In genomic region chr2:161332653-161333052, GRCm38 (mm10) we compare ENCODE assay signal across 10 mouse cellular contexts.
A peak's percentile ranks its signal among the peaks of the same experiment; 100 is the strongest.
DNase-seq lines count a peak whose midpoint lies in the region; ATAC-seq and TF ChIP-seq lines count a peak whose summit lies in the region.
"Had no signal": no experiment of that assay in that cellular context is flagged by ENCODE, and none has a peak within 500 bp of the region (broad histone marks: within the 10 kb centered on the region; RNA-seq: fewer than 3 reads in every experiment).

No protein-coding gene starts in this region.

- no peaks in the 10 kb centered on the region for H3K27me3 ChIP-seq in forebrain, embryonic 13.5 days
- H3K27me3 ChIP-seq in forebrain, embryonic 11.5 days (ENCODE audit: control insufficient read depth, insufficient read depth, low read length) = no peaks in the 10 kb centered on the region
- H3K27me3 ChIP-seq in midbrain, postnatal 0 days (ENCODE audit: insufficient read depth, low read length) = peaks cover 4% of the 10 kb centered on the region; the same call in 1 of the 2 replicates
- H3K27me3 ChIP-seq: limb, embryonic 13.5 days had no signal

- no peak for DNase-seq in forebrain, embryonic 11.5 days (ENCODE audit: low spot score)
- peak; percentile 8 for DNase-seq in lung, postnatal 10 days
- no peak for DNase-seq in lung, postnatal 14 days
- DNase-seq in kidney, adult 18-20 months = peak; percentile 23
- peak; percentile 86 for DNase-seq in midbrain, postnatal 0 days (ENCODE audit: low spot score)
- DNase-seq in right cerebral cortex, postnatal 36 days (ENCODE audit: low spot score in 2 of 2) = no peak
- DNase-seq in layer of hippocampus, postnatal 10 days (ENCODE audit: low spot score in 2 of 2) = no peak

- 0 out of 2 replicates have a peak, but pooled peaks cover 2% of the 10 kb centered on the region for H3K9me3 ChIP-seq in forebrain, embryonic 13.5 days (replicated peaks)
- 0 out of 2 replicates have a peak, but pooled peaks cover 3% of the 10 kb centered on the region for H3K9me3 ChIP-seq in forebrain, embryonic 11.5 days (ENCODE audit: control insufficient read depth, low read length)
- no peaks in the 10 kb centered on the region for H3K9me3 ChIP-seq in midbrain, postnatal 0 days (ENCODE audit: low read length)
- H3K9me3 ChIP-seq: embryonic facial prominence, embryonic 15.5 days; limb, embryonic 13.5 days had no signal

- peaks cover 6% of the 10 kb centered on the region for H3K4me1 ChIP-seq in forebrain, embryonic 13.5 days
- 0 out of 2 replicates have a peak, but pooled peaks cover 4% of the 10 kb centered on the region for H3K4me1 ChIP-seq in forebrain, embryonic 11.5 days (replicated peaks; ENCODE audit: control insufficient read depth, insufficient read depth, low read length)
- H3K4me1 ChIP-seq in midbrain, postnatal 0 days (ENCODE audit: insufficient read depth, low read length) = no peaks in the 10 kb centered on the region

- no peaks in the 10 kb centered on the region for H3K36me3 ChIP-seq in forebrain, embryonic 13.5 days (ENCODE audit: poor library complexity, severe bottlenecking)
- no peaks in the 10 kb centered on the region for H3K36me3 ChIP-seq in forebrain, embryonic 11.5 days (ENCODE audit: control insufficient read depth, insufficient read depth, low read length)
- H3K36me3 ChIP-seq in midbrain, postnatal 0 days (ENCODE audit: insufficient read depth, low read length) = no peaks in the 10 kb centered on the region
- H3K36me3 ChIP-seq: embryonic facial prominence, embryonic 15.5 days; limb, embryonic 13.5 days had no signal

- H3K4me3 ChIP-seq in forebrain, embryonic 13.5 days = no peak overlapping the region
- no peak overlapping the region for H3K4me3 ChIP-seq in forebrain, embryonic 11.5 days (ENCODE audit: low read depth, low read length)
- H3K4me3 ChIP-seq in midbrain, postnatal 0 days (ENCODE audit: low read depth, low read length) = no peak overlapping the region
- H3K4me3 ChIP-seq: embryonic facial prominence, embryonic 15.5 days; limb, embryonic 13.5 days had no signal

- peak; percentile 36; the same call in 1 of the 2 replicates for ATAC-seq in forebrain, embryonic 13.5 days
- ATAC-seq in forebrain, embryonic 11.5 days (replicated peaks; ENCODE audit: low FRiP score) = no peak; the same call in 1 of the 2 replicates
- no peak for ATAC-seq in midbrain, postnatal 0 days (ENCODE audit: low FRiP score)

- no peak overlapping the region for H3K4me2 ChIP-seq in forebrain, embryonic 13.5 days
- no peak overlapping the region for H3K4me2 ChIP-seq in forebrain, embryonic 11.5 days (ENCODE audit: low read depth, low read length, severe bottlenecking)
- H3K4me2 ChIP-seq in midbrain, postnatal 0 days (ENCODE audit: low read depth, low read length, poor library complexity, severe bottlenecking) = no peak overlapping the region
- H3K4me2 ChIP-seq: embryonic facial prominence, embryonic 15.5 days; limb, embryonic 13.5 days had no signal

- TF ChIP-seq CTCF in midbrain, postnatal 0 days (IDR thresholded peaks at IDR 0.05) = no peak

- no peak overlapping the region for H3K27ac ChIP-seq in forebrain, embryonic 13.5 days
- no peak overlapping the region for H3K27ac ChIP-seq in forebrain, embryonic 11.5 days (ENCODE audit: low read depth, low read length)
- no peak overlapping the region for H3K27ac ChIP-seq in midbrain, postnatal 0 days (ENCODE audit: low read depth, low read length)
- H3K27ac ChIP-seq: embryonic facial prominence, embryonic 15.5 days; limb, embryonic 13.5 days had no signal

- no peak overlapping the region for H3K9ac ChIP-seq in forebrain, embryonic 13.5 days
- H3K9ac ChIP-seq in forebrain, embryonic 11.5 days (ENCODE audit: low read length) = no peak overlapping the region
- no peak overlapping the region for H3K9ac ChIP-seq in midbrain, postnatal 0 days (replicated peaks; ENCODE audit: low read length, poor library complexity, severe bottlenecking)
- H3K9ac ChIP-seq: embryonic facial prominence, embryonic 15.5 days; limb, embryonic 13.5 days had no signal

- 20% methylated on average over 2 of the region's 2 CpGs for WGBS in forebrain, embryonic 13.5 days
- 26% methylated on average over 2 of the region's 2 CpGs for WGBS in forebrain, embryonic 11.5 days
- 30% methylated on average over 2 of the region's 2 CpGs for WGBS in midbrain, postnatal 0 days

Comparison
In these comparisons a context has a peak if more than half of its experiments do, and no peak if none do; other contexts are left out.
1. DNase-seq: peak in lung, postnatal 10 days (single experiment), kidney, adult 18-20 months (single experiment) and midbrain, postnatal 0 days (single experiment); none in forebrain, embryonic 11.5 days (single experiment), lung, postnatal 14 days (single experiment), right cerebral cortex, postnatal 36 days (0 of 2) and layer of hippocampus, postnatal 10 days (0 of 2).